Mouse (Mus musculus) forebrain, postnatal 0 days (tissue): ENCODE measurements around the gene Ccdc186. TPM values are rescaled to one million over a fixed set of nuclear protein-coding genes. Genes with fewer than 3 reads are reported as not detected.

Source experiments
- ATAC-seq: fragments of 200-750 bp; cut with Nextera tagmentation; 2 replicates; pipeline ENCODE4 v1.8.0; 2017; ENCODE audit warnings: mild to moderate bottlenecking, moderate library complexity
- DNase-seq: peaks from one replicate; pipeline ENCODE4 v3.0.0-alpha.2; 2015
- H3K27ac ChIP-seq: fragments of 300-500 bp; sonication (generic); 2 replicates; pipeline ENCODE4 v1.5.1; 2014; ENCODE audit warnings: low read depth, mild to moderate bottlenecking, antibody characterized with exemption, low read length, moderate library complexity, mixed read lengths
- H3K27me3 ChIP-seq: fragments of 300-500 bp; sonication (generic); 2 replicates; pipeline ENCODE4 v1.6.1; 2014; ENCODE audit warnings: mild to moderate bottlenecking, low read length, mixed read lengths; ENCODE audit not compliant: insufficient read depth
- H3K36me3 ChIP-seq: fragments of 300-500 bp; sonication (generic); 2 replicates; pipeline ENCODE4 v1.6.1; 2014; ENCODE audit warnings: mild to moderate bottlenecking, moderate library complexity; ENCODE audit not compliant: insufficient read depth
- H3K4me1 ChIP-seq: fragments of 300-500 bp; sonication (generic); 2 replicates; pipeline ENCODE4 v1.6.1; 2014; ENCODE audit warnings: antibody characterized with exemption; ENCODE audit not compliant: insufficient read depth
- H3K4me2 ChIP-seq: fragments of 300-500 bp; sonication (generic); 2 replicates; pipeline ENCODE4 v1.6.1; 2014; ENCODE audit warnings: low read depth, mild to moderate bottlenecking, moderate library complexity
- H3K4me3 ChIP-seq: fragments of 300-500 bp; sonication (generic); 2 replicates; pipeline ENCODE4 v1.5.1; 2014; ENCODE audit warnings: low read depth, low read length, mixed read lengths
- H3K9ac ChIP-seq: fragments of 300-500 bp; sonication (generic); 2 replicates; pipeline ENCODE4 v1.6.1; 2014; ENCODE audit warnings: mild to moderate bottlenecking
- H3K9me3 ChIP-seq: fragments of 300-500 bp; sonication (generic); 2 replicates; pipeline ENCODE4 v1.6.1; 2016; ENCODE audit warnings: low read length
- CTCF ChIP-seq: sonication (generic); IDR thresholded peaks from 2 replicates; pipeline ENCODE4 v1.5.1; 2016; ENCODE audit warnings: antibody characterized with exemption, control low read depth, low read depth
- WGBS: fragments of 180-500 bp; shearing (Covaris S2); extraction: QIAGEN DNeasy Blood & Tissue Kit; methylation state at CpG from one replicate; pipeline ENCODE4 v1.1.7; 2014; 5-methylcytosine and 5-hydroxymethylcytosine counted together
- polyA plus RNA-seq: library from polyadenylated mRNA; unstranded; fragments of >200 nt; fragmentation: Nextera tagmentation; extraction: Ambion mirVana; gene quantifications from 2 replicates; pipeline ENCODE4 v1.2.1, GENCODE M21; 2015
- total RNA-seq: library from RNA; depleted of rRNA; stranded (reverse); fragments of >200 nt; gene quantifications from 2 replicates; pipeline ENCODE4 v1.2.3, GENCODE M21; 2014; rRNA removed

Ccdc186 gene
- total RNA-seq = 20.9 and 21.2 TPM in 2 replicates
- 15.7 and 20.2 TPM in 2 replicates for polyA plus RNA-seq

GRCm38 (mm10) chr19:56821798-56822447 lies at the start of gene Ccdc186:
Ccdc186 (minus strand) TSS chr19:56822190.
- peaks cover 44% of the 10 kb centered on the region for H3K4me1 ChIP-seq
- H3K36me3 ChIP-seq = no peaks in the 10 kb centered on the region
- H3K9ac ChIP-seq = peak within 1 kb of the TSS; percentile 93
- peak within 1 kb of the TSS; percentile 76 for H3K4me2 ChIP-seq
- no peak; the same call in 1 of the 2 replicates for TF ChIP-seq CTCF
- DNase-seq (peak; percentile 98), ATAC-seq (peak; percentile 98)
- H3K9me3 ChIP-seq = no peaks in the 10 kb centered on the region
- H3K27ac ChIP-seq = peak within 1 kb of the TSS; percentile 91
- 1% methylated on average over 72 of the region's 79 CpGs for WGBS
- H3K4me3 ChIP-seq = peak within 1 kb of the TSS; percentile 85
- H3K27me3 ChIP-seq = no peaks in the 10 kb centered on the region

GRCm38 (mm10) chr19:56867701-56868100 lies 45.7 kb upstream of the Ccdc186 start:
- TF ChIP-seq CTCF = no peak
- Histone ChIP-seq H3K27ac (no peak overlapping the region), H3K4me1 (no peaks in the 10 kb centered on the region), H3K9ac (no peak overlapping the region), H3K4me2 (no peak overlapping the region), H3K9me3 (no peaks in the 10 kb centered on the region), H3K4me3 (no peak overlapping the region), H3K36me3 (no peaks in the 10 kb centered on the region), H3K27me3 (peaks cover 5% of the 10 kb centered on the region)
- WGBS = 73% methylated on average over 4 of the region's 4 CpGs
- DNase-seq (no peak), ATAC-seq (no peak)

DNA sequence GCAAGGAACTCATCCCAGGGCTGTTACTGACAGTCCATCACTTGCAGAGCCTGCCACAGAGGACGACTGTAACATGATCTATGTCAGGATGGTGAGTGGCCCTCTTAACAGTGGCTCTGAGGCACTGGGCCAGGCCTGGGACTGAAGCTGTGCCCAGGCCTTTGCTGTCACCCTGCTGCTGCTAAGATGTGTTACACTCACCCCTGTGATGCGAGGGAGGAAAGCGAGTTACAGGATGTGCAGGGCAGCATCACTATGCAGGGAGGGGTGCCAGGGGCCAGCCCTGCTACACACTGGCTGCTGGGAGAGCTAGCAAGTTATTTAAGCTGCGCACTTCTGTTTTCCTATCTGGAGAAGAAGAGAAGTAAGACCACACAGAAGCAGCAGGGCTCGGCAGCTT lies 34.5 kb upstream of the Ccdc186 start:
- ATAC-seq = no peak
- no peaks in the 10 kb centered on the region for H3K36me3 ChIP-seq
- H3K9me3 ChIP-seq = no peaks in the 10 kb centered on the region
- no peak overlapping the region for H3K4me2 ChIP-seq
- DNase-seq = no peak
- H3K4me1 ChIP-seq = no peaks in the 10 kb centered on the region
- H3K27me3 ChIP-seq = no peaks in the 10 kb centered on the region
- TF ChIP-seq CTCF = no peak
- H3K27ac ChIP-seq = no peak overlapping the region
- 59% methylated on average over 5 of the region's 5 CpGs for WGBS
- no peak overlapping the region for H3K4me3 ChIP-seq
- no peak overlapping the region for H3K9ac ChIP-seq

GRCm38 (mm10) chr19:56852590-56852989 lies 30.6 kb upstream of the Ccdc186 start:
- no peak overlapping the region for H3K27ac ChIP-seq
- no peaks in the 10 kb centered on the region for H3K27me3 ChIP-seq
- no peak overlapping the region for H3K4me2 ChIP-seq
- DNase-seq (no peak), ATAC-seq (no peak)
- no peaks in the 10 kb centered on the region for H3K9me3 ChIP-seq
- H3K4me1 ChIP-seq = no peaks in the 10 kb centered on the region
- no peak overlapping the region for H3K9ac ChIP-seq
- H3K4me3 ChIP-seq = no peak overlapping the region
- TF ChIP-seq CTCF = no peak
- no peaks in the 10 kb centered on the region for H3K36me3 ChIP-seq

- Histone ChIP-seq H3K9me3 (no peaks in the 10 kb centered on the region), H3K4me3 (no peak overlapping the region), H3K27ac (no peak overlapping the region), H3K9ac (no peak overlapping the region), H3K27me3 (no peaks in the 10 kb centered on the region), H3K4me1 (no peaks in the 10 kb centered on the region), H3K4me2 (no peak overlapping the region), H3K36me3 (no peaks in the 10 kb centered on the region)
- no peak for TF ChIP-seq CTCF
- WGBS = 75% methylated on average over 12 of the region's 12 CpGs
- ATAC-seq (no peak), DNase-seq (no peak)
These were observed 21.0 kb upstream of the Ccdc186 start for GRCm38 (mm10) chr19:56842974-56843373.

- H3K9me3 ChIP-seq = no peaks in the 10 kb centered on the region
- H3K9ac ChIP-seq = no peak overlapping the region
- no peak overlapping the region for H3K4me2 ChIP-seq
- peak; percentile 9; the same call in 1 of the 2 replicates for TF ChIP-seq CTCF
- no peaks in the 10 kb centered on the region for H3K27me3 ChIP-seq
- no peaks in the 10 kb centered on the region for H3K4me1 ChIP-seq
- no peak; the same call in 1 of the 2 replicates for ATAC-seq
- no peaks in the 10 kb centered on the region for H3K36me3 ChIP-seq
- no peak overlapping the region for H3K4me3 ChIP-seq
- 62% methylated on average over 17 of the region's 17 CpGs for WGBS
- no peak overlapping the region for H3K27ac ChIP-seq
- no peak for DNase-seq
These were observed 17.1 kb upstream of the Ccdc186 start for GRCm38 (mm10) chr19:56838942-56839706.

DNA sequence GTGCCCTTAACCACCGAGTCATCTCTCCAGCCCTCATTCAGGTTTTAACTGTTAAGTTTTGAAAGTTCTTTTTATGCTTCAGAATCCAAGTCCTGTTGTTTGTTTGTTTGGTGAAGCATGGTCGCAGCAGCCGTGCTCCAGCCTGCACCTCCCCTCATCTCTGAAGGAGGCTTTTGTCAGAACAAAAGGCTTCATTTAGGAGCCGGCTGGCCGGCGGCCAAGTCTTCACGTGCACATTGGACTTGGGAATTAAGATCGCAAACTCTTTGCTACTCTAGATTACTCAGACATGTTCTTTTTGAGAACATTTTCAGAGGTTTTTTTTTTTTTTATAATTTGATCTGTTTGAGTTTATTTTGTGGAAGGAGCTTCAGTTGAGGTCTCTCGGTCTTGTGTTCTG lies 13.3 kb upstream of the Ccdc186 start:
- DNase-seq = peak; percentile 59
- TF ChIP-seq CTCF = no peak
- no peaks in the 10 kb centered on the region for H3K4me1 ChIP-seq
- no peak overlapping the region for H3K9ac ChIP-seq
- no peaks in the 10 kb centered on the region for H3K36me3 ChIP-seq
- H3K27ac ChIP-seq = no peak overlapping the region
- H3K9me3 ChIP-seq = no peaks in the 10 kb centered on the region
- ATAC-seq = no peak
- 15% methylated on average over 9 of the region's 9 CpGs for WGBS
- H3K4me3 ChIP-seq = no peak overlapping the region
- H3K27me3 ChIP-seq = no peaks in the 10 kb centered on the region
- no peak overlapping the region for H3K4me2 ChIP-seq
